Mouse (Mus musculus) urinary bladder, postnatal 25 days (tissue): ENCODE data around the gene Crtc1.

Source experiments
- DNase-seq: peaks from one replicate; pipeline ENCODE4 v3.0.0; 2022; ENCODE audit warnings: low spot score

Crtc1 gene

GRCm38 (mm10) chr8:70439055-70439847, at the start of gene Crtc1:
Crtc1 (minus strand) TSS chr8:70439579.
- DNase-seq, result peak; percentile 97

DNA sequence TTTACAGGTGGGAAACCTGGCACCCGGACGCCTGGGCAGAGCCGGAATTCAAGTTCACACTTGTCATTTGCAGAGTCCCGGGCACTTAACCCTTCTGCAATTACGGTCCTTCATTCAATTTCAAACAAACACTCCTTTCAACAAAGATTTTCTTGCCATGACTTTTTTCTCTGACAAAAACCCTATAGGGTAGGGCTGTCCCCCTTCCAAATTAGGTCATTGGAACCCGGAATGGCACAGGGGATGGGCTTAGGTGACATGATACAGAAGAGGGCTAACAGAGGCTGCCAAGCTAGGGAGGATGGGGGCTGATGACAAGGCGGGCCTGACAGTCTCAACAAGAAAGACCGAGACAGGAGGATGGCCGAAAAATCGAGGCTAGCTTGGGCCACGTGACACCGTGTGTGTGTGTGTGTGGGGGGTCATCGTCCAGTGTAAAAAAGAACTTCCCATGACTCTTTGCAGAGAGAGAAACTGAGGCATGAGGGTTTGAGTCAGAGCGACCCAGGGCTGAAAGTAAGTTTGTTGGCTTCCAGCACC, 49.6 kb upstream of the Crtc1 start:
- DNase-seq, result no peak

GRCm38 (mm10) chr8:70487993-70488796, 48.8 kb upstream of the Crtc1 start:
- no peak for DNase-seq

GRCm38 (mm10) chr8:70486941-70487520, 47.7 kb upstream of the Crtc1 start, which contains the start of gene Tmem59l:
Tmem59l (minus strand) TSS chr8:70487358.
- no peak for DNase-seq

DNA sequence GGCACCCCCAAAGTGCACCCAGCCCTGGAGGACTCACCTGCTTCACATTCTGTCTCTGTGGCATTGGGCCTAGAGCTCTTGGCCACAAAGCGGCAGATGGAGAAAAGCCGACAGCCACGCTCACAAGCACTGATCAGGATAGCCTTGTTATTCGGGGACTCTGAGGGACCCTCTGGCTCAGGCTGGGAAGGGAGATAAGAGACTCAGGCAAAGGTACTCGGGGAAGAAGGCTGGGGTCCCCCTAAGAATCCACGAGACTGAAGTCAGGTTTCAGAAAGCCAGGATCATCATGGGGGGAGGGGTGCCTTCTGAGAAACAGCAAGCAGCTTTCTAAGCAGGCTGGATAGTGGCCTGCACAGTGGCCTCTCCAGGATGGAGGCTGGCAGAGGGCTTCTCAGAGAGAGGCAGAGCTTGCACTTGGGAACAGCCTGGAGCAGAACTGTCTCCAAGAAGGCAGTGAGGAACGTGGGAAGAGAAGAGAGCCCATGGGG, 46.9 kb upstream of the Crtc1 start:
- no peak for DNase-seq

- no peak for DNase-seq
Observed at GRCm38 (mm10) chr8:70482943-70483342, 43.6 kb upstream of the Crtc1 start.

- no peak for DNase-seq
Observed at GRCm38 (mm10) chr8:70481908-70482307, 42.5 kb upstream of the Crtc1 start.

- DNase-seq, result no peak
Observed at GRCm38 (mm10) chr8:70477269-70477982, 38.0 kb upstream of the Crtc1 start.

DNA sequence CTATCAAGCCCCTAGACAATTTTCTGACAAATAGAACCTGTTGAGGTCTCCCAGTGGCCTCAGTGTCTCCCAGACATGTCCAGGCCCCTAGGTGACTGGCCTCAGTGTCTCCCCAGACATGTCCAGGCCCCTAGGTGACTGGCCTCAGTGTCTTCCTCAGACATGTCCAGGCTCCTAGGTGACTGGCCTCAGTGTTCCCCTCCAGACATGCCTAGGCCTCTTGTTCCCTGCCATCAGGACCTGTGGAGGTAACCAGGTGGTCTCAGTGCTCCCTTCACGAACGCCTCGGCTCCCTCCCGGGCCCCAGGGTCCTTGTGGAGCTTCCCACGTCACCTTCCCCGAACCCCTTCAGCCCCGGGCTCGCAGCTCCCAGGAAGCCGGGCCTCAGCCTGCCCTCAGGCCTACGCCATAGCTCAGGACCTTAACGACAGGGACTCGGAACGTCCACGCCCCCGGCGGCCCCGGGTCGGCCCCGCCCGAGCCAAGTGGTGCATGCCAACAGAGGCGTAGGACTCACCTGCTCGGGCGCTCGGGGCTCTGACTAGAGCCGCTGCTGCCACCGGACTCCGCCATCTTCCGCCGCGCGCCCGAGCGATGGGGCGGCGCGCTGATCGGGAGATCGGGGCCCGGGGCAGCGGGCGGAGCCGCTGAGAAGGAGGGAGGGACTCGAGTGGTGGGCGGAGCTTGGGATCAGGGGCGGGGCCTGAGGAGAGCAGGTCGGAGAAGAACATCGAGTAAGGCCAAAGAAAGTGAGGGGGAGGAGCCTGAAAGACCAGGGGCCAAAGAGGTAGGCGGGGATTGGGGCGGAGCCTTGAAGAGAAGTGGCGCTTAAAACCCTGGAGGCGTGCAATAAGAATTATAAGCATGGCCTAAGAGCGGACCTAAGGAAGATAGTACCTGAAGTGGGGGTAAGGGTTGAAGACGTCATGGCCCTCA, 37.2 kb upstream of the Crtc1 start, which contains the start of gene Klhl26:
Klhl26 (minus strand) TSS at position 636 of the 936 bp plus-strand sequence.
- DNase-seq, result peak; percentile 97

GRCm38 (mm10) chr8:70471856-70472255, 32.5 kb upstream of the Crtc1 start:
- DNase-seq, result no peak

DNA sequence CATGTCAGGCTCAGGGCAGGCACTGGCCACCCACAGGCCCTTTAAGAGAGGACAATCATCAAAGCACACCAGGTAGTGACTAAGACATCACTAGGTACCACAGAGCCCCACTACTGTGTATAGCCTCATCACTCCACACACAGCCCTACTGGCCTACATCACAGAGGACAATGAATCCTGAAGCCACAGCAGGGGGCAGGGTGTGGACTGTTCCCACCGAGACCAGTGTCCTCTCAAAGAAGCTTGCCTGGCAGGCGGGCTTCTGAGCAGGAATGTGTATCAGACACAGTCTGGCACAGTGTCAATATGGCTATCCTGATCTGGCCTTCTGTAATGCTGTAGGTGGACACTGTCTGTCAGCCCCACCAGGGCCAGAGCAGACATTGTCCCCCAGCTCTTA, 30.6 kb upstream of the Crtc1 start:
- no peak for DNase-seq

DNA sequence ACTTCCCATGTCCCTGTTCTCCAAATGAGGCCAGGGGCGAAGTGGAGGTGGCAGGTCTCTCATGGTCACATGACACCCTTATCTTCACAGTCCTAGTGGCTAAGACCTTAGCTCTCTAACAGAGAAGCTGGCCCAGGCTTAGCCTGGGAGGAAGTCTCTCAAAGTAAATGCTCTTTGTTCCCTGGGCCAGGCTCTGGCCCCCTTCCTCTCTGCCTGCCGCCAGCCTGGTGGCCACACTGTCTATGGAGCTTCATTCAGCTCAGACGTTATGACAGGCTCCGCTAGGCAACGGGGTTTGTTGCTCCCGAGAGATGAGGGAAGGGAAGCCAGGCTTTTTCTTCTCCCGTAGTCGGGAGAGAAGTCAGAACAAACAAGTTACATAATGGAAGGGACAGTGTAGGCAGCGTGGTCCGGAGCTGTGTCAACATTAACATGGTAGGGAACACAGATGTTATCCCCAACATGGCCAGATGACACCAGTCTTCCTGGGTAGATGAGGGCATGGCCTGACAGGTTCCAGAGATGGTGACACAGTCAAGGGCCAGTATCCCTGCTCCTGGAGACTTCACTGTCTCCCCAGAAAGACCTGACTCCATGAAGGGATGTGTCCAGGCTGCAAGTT, 30.0 kb upstream of the Crtc1 start:
- no peak for DNase-seq

GRCm38 (mm10) chr8:70468733-70469132, 29.4 kb upstream of the Crtc1 start:
- DNase-seq, result no peak

DNA sequence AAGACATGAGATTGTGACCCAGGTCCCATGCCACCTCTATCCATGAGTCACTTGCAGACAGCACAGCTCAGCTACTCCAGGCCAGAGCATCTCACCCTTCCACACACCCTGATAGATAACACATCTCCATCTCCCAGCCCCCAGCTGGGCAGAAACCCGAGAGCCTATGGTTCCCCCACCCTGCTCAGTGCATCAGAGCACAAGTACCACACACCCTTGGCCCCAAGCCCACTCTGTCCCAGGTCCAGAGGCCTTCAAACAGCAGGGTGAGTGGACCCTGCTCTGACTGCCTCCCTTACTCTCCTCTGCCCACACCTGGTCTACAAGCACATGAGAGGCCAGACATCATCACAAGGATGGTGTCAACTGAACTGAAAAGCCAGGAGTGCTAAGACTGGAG, 28.5 kb upstream of the Crtc1 start:
- DNase-seq, result no peak

GRCm38 (mm10) chr8:70467229-70467725, 27.9 kb upstream of the Crtc1 start:
- DNase-seq, result no peak

DNA sequence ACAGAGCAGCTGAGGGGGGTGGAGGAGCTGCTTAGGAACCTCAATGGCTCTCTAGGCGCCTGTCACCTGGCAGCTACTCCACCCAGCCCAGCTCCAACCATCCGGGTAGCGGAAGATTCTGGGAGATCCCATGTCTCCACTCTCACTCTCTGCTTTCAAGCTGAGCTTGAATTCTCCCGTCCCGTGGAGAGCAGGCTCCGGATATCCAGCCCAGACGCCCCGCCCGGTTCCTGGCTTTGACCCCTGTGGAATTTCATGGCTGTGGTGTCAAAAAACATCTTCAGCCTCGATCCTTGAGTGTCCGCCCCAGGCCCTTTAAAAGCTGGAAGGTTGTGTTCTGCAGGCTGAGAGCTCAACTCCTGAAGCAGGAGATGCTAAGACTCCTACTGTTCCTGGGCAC, 27.4 kb upstream of the Crtc1 start:
- DNase-seq, result no peak

GRCm38 (mm10) chr8:70466305-70466704, 26.9 kb upstream of the Crtc1 start:
- no peak for DNase-seq

- DNase-seq, result no peak
Observed at GRCm38 (mm10) chr8:70465701-70466100, 26.3 kb upstream of the Crtc1 start.

GRCm38 (mm10) chr8:70464162-70464561, 24.8 kb upstream of the Crtc1 start:
- no peak for DNase-seq

- no peak for DNase-seq
Observed at GRCm38 (mm10) chr8:70463306-70463705, 23.9 kb upstream of the Crtc1 start.
